Mouse (Mus musculus) 3T3-L1 (cell line): ENCODE data around the gene Zbtb9.

ENCODE experiments used
- DNase-seq: peaks from one replicate; pipeline ENCODE4 v3.0.0-alpha.2; 2015; ENCODE audit warnings: low read depth, low spot score

Zbtb9 gene

GRCm38 (mm10) chr17:27040304-27041045, 67.5 kb downstream of the Zbtb9 start:
- peak; percentile 44 for DNase-seq

- DNase-seq = peak; percentile 87
Observed at GRCm38 (mm10) chr17:27041046-27041786, 68.2 kb downstream of the Zbtb9 start.

- no peak for DNase-seq
Observed at GRCm38 (mm10) chr17:27041787-27042055, 68.8 kb downstream of the Zbtb9 start.

- DNase-seq = peak; percentile 68
Observed at GRCm38 (mm10) chr17:27042840-27043239, 69.9 kb downstream of the Zbtb9 start.

- DNase-seq = no peak
Observed at GRCm38 (mm10) chr17:27045164-27045563, 72.2 kb downstream of the Zbtb9 start.

GRCm38 (mm10) chr17:27047762-27048444, 74.9 kb downstream of the Zbtb9 start:
- DNase-seq = peak; percentile 39

- no peak for DNase-seq
Observed at GRCm38 (mm10) chr17:27048445-27049239, 75.7 kb downstream of the Zbtb9 start.

GRCm38 (mm10) chr17:27050853-27051252, 77.9 kb downstream of the Zbtb9 start:
- DNase-seq = peak; percentile 27

GRCm38 (mm10) chr17:27051514-27051913, 78.5 kb downstream of the Zbtb9 start:
- peak; percentile 75 for DNase-seq

- DNase-seq = peak; percentile 93
Observed at GRCm38 (mm10) chr17:27056170-27056569, 83.2 kb downstream of the Zbtb9 start.

GRCm38 (mm10) chr17:27056812-27057516, 84.0 kb downstream of the Zbtb9 start, which contains the start of gene Itpr3:
Itpr3 (plus strand) TSS chr17:27057304.
- DNase-seq = peak; percentile 76

GRCm38 (mm10) chr17:27057517-27058055, 84.6 kb downstream of the Zbtb9 start:
- DNase-seq = no peak
